Mouse (Mus musculus) kidney, adult 8-10 months (tissue): ENCODE data around the gene Rassf8.
A peak's percentile ranks its signal among the peaks of the same experiment; 100 is the strongest.

Source experiments
- DNase-seq, 2 experiments: peaks; one replicate each; pipeline ENCODE4 v3.0.0; 2022

Gene Rassf8

GRCm38 (mm10) chr6:145864171-145864570 is 117.6 kb downstream of the Rassf8 start:
- DNase-seq, result no peak

GRCm38 (mm10) chr6:145865289-145865885 is 118.8 kb downstream of the Rassf8 start, which contains the start of gene Bhlhe41:
TSS of gene Bhlhe41 (minus strand) at chr6:145865558.
- DNase-seq, result peak; percentile 64 to 67

- DNase-seq, result peak; percentile 91
These were observed 119.6 kb downstream of the Rassf8 start for GRCm38 (mm10) chr6:145865886-145866851.

GRCm38 (mm10) chr6:145867111-145867510 is 120.6 kb downstream of the Rassf8 start:
- DNase-seq, result no peak
